Mouse (Mus musculus) limb, embryonic 13.5 days (tissue): ENCODE data around the gene Zfp950. TPM values are rescaled to one million over a fixed set of nuclear protein-coding genes. Genes with fewer than 3 reads are reported as not detected.
"Not testable (repeated sequence)": the region's sequence is repeated elsewhere in the genome, so short reads cannot be mapped to it uniquely, and the experiment has no call there.

Experiments
- ATAC-seq: fragments of 200-750 bp; cut with Nextera tagmentation; 2 replicates; pipeline ENCODE4 v1.8.0; 2017; ENCODE audit warnings: low read depth, moderate number of reproducible peaks, moderate TSS enrichment; ENCODE audit not compliant: low FRiP score
- H3K27ac ChIP-seq: fragments of 300-500 bp; sonication (generic); 2 replicates; pipeline ENCODE4 v1.5.1; 2015; ENCODE audit warnings: inconsistent platforms, mild to moderate bottlenecking, moderate library complexity
- H3K27me3 ChIP-seq: fragments of 300-500 bp; sonication (generic); 2 replicates; pipeline ENCODE4 v1.6.1; 2015; ENCODE audit warnings: mild to moderate bottlenecking, inconsistent platforms
- H3K36me3 ChIP-seq: fragments of 300-500 bp; sonication (generic); 2 replicates; pipeline ENCODE4 v1.6.1; 2015; ENCODE audit warnings: inconsistent platforms, mild to moderate bottlenecking, moderate library complexity
- H3K4me1 ChIP-seq: fragments of 300-500 bp; sonication (generic); 2 replicates; pipeline ENCODE4 v1.6.1; 2015; ENCODE audit warnings: inconsistent platforms
- H3K4me2 ChIP-seq: fragments of 300-500 bp; sonication (generic); replicated peaks from 2 replicates; pipeline ENCODE4 v1.6.1; 2015; ENCODE audit warnings: inconsistent platforms, mild to moderate bottlenecking, moderate library complexity
- H3K4me3 ChIP-seq: fragments of 300-500 bp; sonication (generic); 2 replicates; pipeline ENCODE4 v1.5.1; 2015; ENCODE audit warnings: moderate library complexity, mild to moderate bottlenecking, inconsistent platforms
- H3K9ac ChIP-seq: fragments of 300-500 bp; sonication (generic); 2 replicates; pipeline ENCODE4 v1.6.1; 2015; ENCODE audit warnings: mild to moderate bottlenecking, inconsistent platforms
- H3K9me3 ChIP-seq: fragments of 300-500 bp; sonication (generic); 2 replicates; pipeline ENCODE4 v1.6.1; 2016; ENCODE audit warnings: inconsistent platforms
- WGBS: fragments of 180-500 bp; shearing (Covaris S2); methylation state at CpG from one replicate; pipeline ENCODE4 v1.1.7; 2015; 5-methylcytosine and 5-hydroxymethylcytosine counted together
- polyA plus RNA-seq: library from polyadenylated mRNA; unstranded; fragments of >200 nt; fragmentation: Nextera tagmentation; extraction: Ambion mirVana; gene quantifications from 2 replicates; pipeline ENCODE4 v1.2.1, GENCODE M21; 2015

Gene Zfp950
- polyA plus RNA-seq = 61.7 and 68.4 TPM in 2 replicates

- Histone ChIP-seq H3K4me2 (peak within 1 kb of the TSS; percentile 69), H3K9ac (peak within 1 kb of the TSS; percentile 86), H3K27me3 (no peaks in the 10 kb centered on the region), H3K4me1 (peaks cover 8% of the 10 kb centered on the region), H3K9me3 (no peaks in the 10 kb centered on the region), H3K27ac (0 out of 2 replicates have a peak within 1 kb of the TSS, but pooled peaks have one; percentile 52), H3K36me3 (no peaks in the 10 kb centered on the region; the same call in none of the 2 replicates), H3K4me3 (peak within 1 kb of the TSS; percentile 81)
- under 1% methylated on average over 18 of the region's 18 CpGs for WGBS
- ATAC-seq = peak; percentile 99
Observed at GRCm38 (mm10) chr19:61140342-61141206, at the start of gene Zfp950. Gene Zfp950 (minus strand): TSS chr19:61140840.

- H3K4me3 ChIP-seq, H3K9ac ChIP-seq, H3K4me1 ChIP-seq, H3K36me3 ChIP-seq, ATAC-seq, H3K4me2 ChIP-seq, H3K27me3 ChIP-seq, H3K27ac ChIP-seq: not testable (repeated sequence)
- H3K9me3 ChIP-seq = peaks cover 27% of the 10 kb centered on the region
- WGBS = 75% methylated on average over 2 of the region's 2 CpGs
Observed at GRCm38 (mm10) chr19:61183590-61183989, 43.0 kb upstream of the Zfp950 start, which contains the start of gene Gm6020. Gene Gm6020 (plus strand): TSS chr19:61183890.

- peak within 1 kb of the TSS; percentile 55 for H3K9ac ChIP-seq
- peak within 1 kb of the TSS; percentile 43 for H3K4me3 ChIP-seq
- peaks cover 11% of the 10 kb centered on the region for H3K27me3 ChIP-seq
- no peak within 1 kb of the TSS for H3K27ac ChIP-seq
- ATAC-seq = no peak
- H3K4me2 ChIP-seq = peak within 1 kb of the TSS; percentile 62
- 23% methylated on average over 39 of the region's 39 CpGs for whole genome bisulfite sequencing
- peaks cover 6% of the 10 kb centered on the region; the same call in 1 of the 2 replicates for H3K9me3 ChIP-seq
- H3K4me1 ChIP-seq = no peaks in the 10 kb centered on the region
- H3K36me3 ChIP-seq = no peaks in the 10 kb centered on the region
Observed at GRCm38 (mm10) chr19:61175756-61176324, 35.2 kb upstream of the Zfp950 start, which contains the start of gene Gm7102. Gene Gm7102 (minus strand): TSS chr19:61176309.

- 8% methylated on average over 27 of the region's 27 CpGs for WGBS
- Histone ChIP-seq H3K27me3 (peaks cover 20% of the 10 kb centered on the region), H3K4me2 (peak overlapping the region; percentile 73), H3K4me3 (peak overlapping the region; percentile 43), H3K9ac (peak overlapping the region; percentile 55), H3K4me1 (no peaks in the 10 kb centered on the region), H3K27ac (no peak overlapping the region), H3K36me3 (no peaks in the 10 kb centered on the region), H3K9me3 (no peaks in the 10 kb centered on the region)
- peak; percentile 19; the same call in 1 of the 2 replicates for ATAC-seq
Observed at GRCm38 (mm10) chr19:61151701-61152420, 11.2 kb upstream of the Zfp950 start.

- Histone ChIP-seq H3K4me1 (no peaks in the 10 kb centered on the region), H3K36me3 (no peaks in the 10 kb centered on the region), H3K27me3 (peaks cover 20% of the 10 kb centered on the region), H3K4me2 (peak overlapping the region; percentile 73), H3K27ac (no peak overlapping the region), H3K9ac (peak overlapping the region; percentile 55), H3K4me3 (peak overlapping the region; percentile 43), H3K9me3 (no peaks in the 10 kb centered on the region)
- ATAC-seq = peak; percentile 36; the same call in 1 of the 2 replicates
- 8% methylated on average over 8 of the region's 8 CpGs for WGBS
Observed at GRCm38 (mm10) chr19:61151372-61151700, 10.7 kb upstream of the Zfp950 start.

- no peak for ATAC-seq
- Histone ChIP-seq H3K4me2 (peak overlapping the region; percentile 69), H3K27me3 (no peaks in the 10 kb centered on the region), H3K4me3 (peak overlapping the region; percentile 81), H3K4me1 (peaks cover 8% of the 10 kb centered on the region), H3K27ac (no peak overlapping the region), H3K9ac (peak overlapping the region; percentile 86), H3K36me3 (no peaks in the 10 kb centered on the region; the same call in 1 of the 2 replicates), H3K9me3 (no peaks in the 10 kb centered on the region)
- WGBS = 24% methylated on average over 4 of the region's 4 CpGs
Observed at GRCm38 (mm10) chr19:61141299-61141698, 659 bp upstream of the Zfp950 start.

- Histone ChIP-seq H3K27ac (no peak overlapping the region), H3K36me3 (peaks cover 4% of the 10 kb centered on the region), H3K9ac (no peak overlapping the region), H3K27me3 (no peaks in the 10 kb centered on the region), H3K9me3 (no peaks in the 10 kb centered on the region), H3K4me2 (no peak overlapping the region), H3K4me1 (peaks cover 8% of the 10 kb centered on the region), H3K4me3 (no peak overlapping the region)
- no peak for ATAC-seq
Observed at GRCm38 (mm10) chr19:61138655-61139054, 2.0 kb downstream of the Zfp950 start.

- no peak overlapping the region for H3K27ac ChIP-seq
- H3K9me3 ChIP-seq = peaks cover 3% of the 10 kb centered on the region
- 87% methylated on average over 10 of the region's 10 CpGs for WGBS
- no peaks in the 10 kb centered on the region for H3K4me1 ChIP-seq
- no peaks in the 10 kb centered on the region for H3K27me3 ChIP-seq
- H3K4me3 ChIP-seq = no peak overlapping the region
- no peak for ATAC-seq
- H3K9ac ChIP-seq = no peak overlapping the region
- H3K36me3 ChIP-seq = peaks cover 29% of the 10 kb centered on the region
- H3K4me2 ChIP-seq = no peak overlapping the region
Observed at GRCm38 (mm10) chr19:61131096-61131495, 9.5 kb downstream of the Zfp950 start.

GRCm38 (mm10) chr19:61110184-61110583 is 30.5 kb downstream of the Zfp950 start:
- Histone ChIP-seq H3K9me3 (peaks cover 22% of the 10 kb centered on the region), H3K27me3 (no peaks in the 10 kb centered on the region), H3K27ac (no peak overlapping the region), H3K36me3 (peaks cover 5% of the 10 kb centered on the region; the same call in 1 of the 2 replicates), H3K4me2 (no peak overlapping the region), H3K4me3 (no peak overlapping the region), H3K9ac (no peak overlapping the region), H3K4me1 (no peaks in the 10 kb centered on the region)
- no peak for ATAC-seq
- 45% methylated on average over 2 of the region's 2 CpGs for WGBS

- WGBS = 24% methylated on average over 4 of the region's 4 CpGs
- no peaks in the 10 kb centered on the region for H3K9me3 ChIP-seq
- ATAC-seq = no peak
- no peak overlapping the region for H3K9ac ChIP-seq
- H3K36me3 ChIP-seq = no peaks in the 10 kb centered on the region
- H3K4me1 ChIP-seq = no peaks in the 10 kb centered on the region
- H3K27me3 ChIP-seq = no peaks in the 10 kb centered on the region
- no peak overlapping the region for H3K4me3 ChIP-seq
- no peak overlapping the region for H3K4me2 ChIP-seq
- H3K27ac ChIP-seq = no peak overlapping the region
Observed at GRCm38 (mm10) chr19:61097764-61098163, 42.9 kb downstream of the Zfp950 start.

GRCm38 (mm10) chr19:61096776-61097175 is 43.9 kb downstream of the Zfp950 start:
- WGBS = 78% methylated on average over 2 of the region's 2 CpGs
- Histone ChIP-seq H3K27me3 (no peaks in the 10 kb centered on the region), H3K36me3 (no peaks in the 10 kb centered on the region)

GRCm38 (mm10) chr19:61090541-61090940 is 50.1 kb downstream of the Zfp950 start:
- H3K9me3 ChIP-seq = no peaks in the 10 kb centered on the region
- WGBS = 91% methylated on average over 4 of the region's 4 CpGs
- ATAC-seq = no peak
- H3K4me1 ChIP-seq = no peaks in the 10 kb centered on the region
- no peak overlapping the region for H3K4me2 ChIP-seq
- H3K27ac ChIP-seq = no peak overlapping the region
- no peak overlapping the region for H3K9ac ChIP-seq
- no peaks in the 10 kb centered on the region for H3K27me3 ChIP-seq
- H3K36me3 ChIP-seq = peaks cover 27% of the 10 kb centered on the region
- no peak overlapping the region for H3K4me3 ChIP-seq

More at GRCm38 (mm10) chr19:61096776-61097175, 43.9 kb downstream of the Zfp950 start:
- ATAC-seq = no peak
- H3K4me3 ChIP-seq = no peak overlapping the region
- no peaks in the 10 kb centered on the region for H3K9me3 ChIP-seq
- H3K4me1 ChIP-seq = no peaks in the 10 kb centered on the region
- no peak overlapping the region for H3K9ac ChIP-seq
- H3K27ac ChIP-seq = no peak overlapping the region
- H3K4me2 ChIP-seq = no peak overlapping the region
